Mouse (Mus musculus) spleen, postnatal 4 days (tissue): ENCODE results near the gene Sobp.

ENCODE experiments used
- DNase-seq, 2 experiments: peaks; one replicate each; pipeline ENCODE4 v3.0.0; 2022; ENCODE audit warnings: low spot score in 2 of 2

Gene Sobp

DNA sequence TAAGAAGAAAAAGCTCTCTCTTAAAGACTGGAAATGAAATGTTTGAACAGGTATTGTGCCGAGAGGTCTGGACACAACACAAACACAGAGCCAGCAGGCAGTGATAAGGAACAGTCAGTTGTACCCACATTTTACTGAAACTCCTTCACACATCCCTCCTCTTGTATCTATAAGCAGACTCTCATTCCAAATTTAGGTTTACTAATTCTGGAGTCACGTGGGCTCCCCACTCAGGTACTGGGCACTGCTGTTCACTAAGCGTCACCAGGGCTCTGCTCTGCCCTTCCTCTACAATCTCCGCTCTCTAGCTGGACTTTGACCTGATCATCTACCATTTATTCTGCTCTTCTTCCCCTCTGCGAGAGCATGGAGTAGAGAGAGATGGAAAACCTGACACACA lies 15.4 kb downstream of the Sobp start:
- DNase-seq, result no peak

DNA sequence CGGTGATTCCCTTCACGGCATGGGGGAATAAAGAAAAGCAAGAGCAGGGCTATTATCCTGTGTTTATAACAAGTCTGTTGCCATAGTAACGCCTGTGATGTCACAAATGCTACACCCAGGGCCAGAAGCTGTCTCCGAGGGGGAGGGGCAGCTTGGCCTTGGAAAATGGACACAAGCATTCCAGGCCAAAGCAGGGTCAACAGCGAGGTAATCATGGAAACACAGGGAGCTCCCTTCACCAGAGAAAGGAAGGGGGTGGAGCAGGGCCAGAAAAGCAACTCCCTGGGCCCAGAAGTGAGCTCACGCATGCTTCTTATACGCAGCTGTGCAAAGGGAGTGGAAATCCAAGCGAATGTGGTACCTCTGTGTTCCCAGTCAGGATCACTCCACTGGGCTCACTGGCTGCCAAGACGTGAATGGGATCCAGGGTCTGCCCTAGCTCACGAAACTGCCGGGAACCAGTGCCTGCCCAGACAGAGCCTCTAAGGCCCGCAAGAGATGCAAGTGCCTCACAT lies 19.2 kb downstream of the Sobp start:
- DNase-seq, result no peak

- DNase-seq, result no peak
Observed at GRCm38 (mm10) chr10:43152643-43153042, 21.7 kb downstream of the Sobp start.

DNA sequence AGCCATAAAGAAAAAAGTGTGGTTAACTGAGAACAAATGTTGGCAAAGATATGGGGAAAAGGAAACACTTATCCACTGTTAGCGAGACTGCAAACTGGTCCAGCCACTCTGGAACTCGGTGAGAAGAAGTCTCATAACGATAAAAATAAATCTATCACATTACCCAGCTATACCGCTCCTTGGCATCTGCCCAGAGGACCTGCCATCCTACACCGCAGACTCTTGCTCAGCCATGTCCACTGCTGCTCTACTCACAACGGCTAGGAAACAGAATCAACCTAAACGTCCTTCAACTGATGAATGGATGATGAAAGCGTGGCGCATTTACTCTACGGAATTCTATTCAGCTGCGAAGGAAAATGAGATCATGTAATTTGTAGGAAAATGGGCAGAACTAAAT lies 25.9 kb downstream of the Sobp start:
- no peak for DNase-seq

- no peak for DNase-seq
Observed at GRCm38 (mm10) chr10:43143173-43143572, 31.2 kb downstream of the Sobp start.

- DNase-seq, result no peak
Observed at GRCm38 (mm10) chr10:43134027-43134426, 40.3 kb downstream of the Sobp start.

- no peak for DNase-seq
Observed at GRCm38 (mm10) chr10:43128750-43129149, 45.6 kb downstream of the Sobp start.

DNA sequence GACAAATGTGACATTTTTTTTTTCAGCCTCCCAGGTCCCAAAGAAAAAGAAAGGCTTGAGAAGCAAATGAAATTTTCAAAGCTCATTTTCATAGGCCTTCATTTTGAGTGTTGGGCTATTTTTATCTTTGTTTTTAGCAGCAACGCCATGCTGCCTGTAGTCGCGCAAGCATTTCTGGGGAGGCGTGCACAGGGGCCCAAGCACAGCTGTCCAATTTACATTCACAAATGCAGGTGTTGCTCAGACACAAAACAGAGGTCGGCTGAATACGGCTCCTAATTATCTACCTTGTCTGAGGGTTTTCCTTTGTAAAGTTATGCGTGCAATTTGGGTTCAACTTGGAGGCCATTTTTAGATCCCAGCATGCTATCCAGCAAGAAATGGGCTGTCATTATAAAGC lies 49.8 kb downstream of the Sobp start:
- no peak for DNase-seq

- no peak for DNase-seq
Observed at GRCm38 (mm10) chr10:43124156-43124555, 50.2 kb downstream of the Sobp start.

DNA sequence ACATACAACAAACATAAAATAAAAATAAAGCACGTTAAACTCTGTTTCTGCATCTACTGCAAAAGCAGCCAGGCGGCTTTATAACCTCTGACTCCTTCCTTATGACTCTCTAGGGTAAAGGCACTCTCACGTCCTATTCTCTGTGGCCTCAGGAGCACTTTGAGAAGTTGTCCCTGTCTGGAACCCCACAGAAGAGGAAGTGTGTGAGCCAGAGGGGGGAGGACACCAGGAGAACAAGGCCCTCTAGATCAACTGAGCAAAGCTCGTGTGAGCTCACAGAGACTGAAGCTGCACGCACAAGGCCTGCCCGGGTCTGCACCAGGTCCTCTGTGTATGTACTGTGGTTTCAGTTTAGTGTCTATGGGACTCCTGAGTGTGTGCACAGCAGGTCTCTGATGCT lies 50.9 kb downstream of the Sobp start:
- no peak for DNase-seq

- no peak for DNase-seq
Observed at GRCm38 (mm10) chr10:43120688-43121450, 53.5 kb downstream of the Sobp start.

DNA sequence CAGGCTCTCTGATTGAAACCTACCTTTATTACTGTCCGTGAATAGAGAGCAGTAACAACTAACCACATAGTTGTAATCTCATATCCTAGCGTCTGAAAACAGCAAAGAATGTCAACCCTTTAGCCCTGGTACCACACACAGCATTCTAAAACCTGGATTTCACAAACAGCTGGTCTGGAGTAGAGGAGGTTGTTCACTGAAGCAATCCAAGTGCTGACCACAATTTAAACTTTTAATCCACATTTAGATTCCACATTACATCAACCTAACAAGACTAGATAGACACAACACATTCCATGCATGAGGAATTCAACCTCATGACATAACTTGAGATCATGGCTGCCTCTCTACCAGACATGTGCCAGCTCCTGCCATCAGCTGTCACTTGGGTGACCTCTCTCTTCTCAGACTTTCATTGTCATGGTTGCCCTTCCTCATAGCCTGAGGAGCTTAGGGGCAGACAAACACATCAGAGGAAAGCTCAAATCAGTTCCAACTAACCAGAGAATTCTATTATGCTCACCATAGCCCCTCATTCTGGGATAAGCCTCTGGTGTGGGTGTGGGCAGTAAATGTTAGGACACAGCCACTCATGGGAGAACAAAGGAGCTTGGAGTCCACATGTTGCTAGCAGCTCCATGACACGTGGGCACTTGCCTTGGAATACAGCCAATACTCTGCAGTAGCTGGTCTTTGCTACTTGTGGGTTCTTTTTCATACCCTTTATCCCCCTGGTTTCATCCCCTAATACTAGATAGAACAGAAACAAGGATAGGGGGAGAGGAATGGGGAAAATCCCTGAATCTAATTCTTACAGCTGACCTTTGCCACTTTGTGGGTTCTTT lies 58.0 kb downstream of the Sobp start:
- no peak for DNase-seq

- no peak for DNase-seq
Observed at GRCm38 (mm10) chr10:43112296-43112695, 62.0 kb downstream of the Sobp start.

DNA sequence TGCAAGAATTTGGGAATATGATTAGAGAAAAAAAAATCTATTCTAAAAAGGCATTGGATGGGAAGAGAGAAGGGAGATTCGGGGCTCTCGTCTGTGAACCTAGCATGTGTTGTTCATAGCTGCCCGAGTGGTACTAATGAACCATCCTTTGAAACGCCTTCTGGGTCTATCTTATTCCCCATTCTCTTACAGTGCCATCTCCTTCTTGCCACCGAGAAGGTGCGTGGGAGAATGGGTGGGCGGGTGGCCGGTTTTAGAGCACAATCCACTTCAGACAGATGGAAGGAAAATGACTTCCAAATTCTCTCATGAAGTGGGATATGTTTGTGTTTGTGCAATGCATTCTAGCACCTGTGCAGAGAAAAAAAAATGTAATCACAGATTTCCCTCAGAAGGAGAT lies 67.7 kb downstream of the Sobp start:
- DNase-seq, result no peak

GRCm38 (mm10) chr10:43106196-43106595 lies 68.1 kb downstream of the Sobp start:
- DNase-seq, result no peak

DNA sequence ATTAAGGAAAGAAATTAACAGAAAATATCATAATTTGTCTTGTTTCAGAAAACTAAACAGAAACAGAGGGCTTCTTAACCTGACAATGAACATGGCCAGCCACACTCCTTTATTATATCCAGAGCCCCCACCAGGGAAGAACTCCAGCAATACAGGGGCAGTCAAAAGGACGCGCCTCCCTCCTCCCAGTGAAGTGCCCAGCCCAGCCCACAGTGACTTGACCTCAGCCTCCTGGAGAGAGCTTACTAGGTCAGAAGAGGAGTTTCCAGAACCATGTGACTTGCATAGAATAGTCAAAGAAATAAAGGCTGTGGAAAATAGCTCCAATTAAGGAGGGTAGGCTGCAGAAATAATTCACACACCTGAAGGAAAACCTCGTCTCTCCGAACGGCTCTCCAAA lies 73.8 kb downstream of the Sobp start:
- DNase-seq, result no peak

DNA sequence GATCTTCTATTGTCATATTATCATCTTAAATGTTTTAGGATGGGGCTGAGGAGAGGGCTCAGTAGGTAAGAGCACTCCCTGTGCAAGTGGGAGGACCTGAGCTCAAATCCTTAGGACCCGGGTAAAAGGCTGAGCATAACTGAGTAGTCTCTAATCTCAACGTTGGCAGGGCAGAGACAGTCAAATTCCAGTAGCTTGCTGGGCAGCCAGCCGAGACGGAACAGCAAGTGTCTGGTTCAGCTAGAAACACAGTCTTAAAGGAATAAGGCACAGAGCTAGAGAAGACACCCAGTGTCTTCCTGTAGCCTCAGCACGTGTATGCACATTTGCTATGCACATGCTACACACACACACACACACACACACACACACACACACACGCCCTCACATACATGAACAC lies 75.1 kb downstream of the Sobp start:
- DNase-seq, result no peak

GRCm38 (mm10) chr10:43097755-43098154 lies 76.6 kb downstream of the Sobp start:
- DNase-seq, result no peak

DNA sequence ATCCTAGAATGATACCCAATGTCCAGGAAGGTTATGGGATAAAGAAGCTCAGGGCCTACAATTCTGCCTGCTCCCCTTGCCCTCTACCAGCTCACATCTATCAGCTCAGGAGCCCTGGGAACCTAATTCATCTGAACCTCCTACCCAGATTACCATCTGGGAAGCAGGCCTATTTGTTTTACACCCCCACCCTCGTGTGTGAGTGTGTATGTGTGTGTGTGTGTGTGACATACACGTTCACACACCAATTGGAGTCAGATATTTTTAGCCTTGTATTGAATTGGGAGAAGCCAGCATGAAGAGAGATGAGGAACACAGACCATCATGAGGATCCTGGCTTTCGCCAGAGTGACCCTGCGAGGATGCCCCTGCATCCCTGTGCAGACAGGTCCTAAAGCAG lies 77.7 kb downstream of the Sobp start:
- DNase-seq, result no peak

- no peak for DNase-seq
Observed at GRCm38 (mm10) chr10:43094537-43094936, 79.8 kb downstream of the Sobp start.

GRCm38 (mm10) chr10:43093440-43093839 lies 80.9 kb downstream of the Sobp start:
- DNase-seq, result no peak

GRCm38 (mm10) chr10:43090040-43090439 lies 84.3 kb downstream of the Sobp start:
- DNase-seq, result no peak

GRCm38 (mm10) chr10:43087421-43087820 lies 86.9 kb downstream of the Sobp start:
- no peak for DNase-seq
